Mouse (Mus musculus) cerebellum, adult (tissue): ENCODE measurements around the gene Gm21797.
"Not testable (repeated sequence)": the region's sequence is repeated elsewhere in the genome, so short reads cannot be mapped to it uniquely, and the experiment has no call there.

Experiments
- ATAC-seq: cut with Nextera tagmentation; 2 replicates; pipeline ENCODE4 v1.9.2; 2017; ENCODE audit warnings: mild to moderate bottlenecking, moderate library complexity, mixed read lengths; ENCODE audit not compliant: insufficient number of reproducible peaks, low FRiP score, low TSS enrichment

The Gm21797 gene

GRCm38 (mm10) chrY:40775665-40776064, at the start of gene Gm21797:
Gm21797 (minus strand) TSS chrY:40775765.
- ATAC-seq: not testable (repeated sequence)

- not testable (repeated sequence) for ATAC-seq
Measured at GRCm38 (mm10) chrY:40804614-40805013, 29.0 kb upstream of the Gm21797 start, which contains the start of gene Gm20795. Gm20795 (plus strand) TSS chrY:40804914.
